Mouse (Mus musculus) small intestine, adult 2 months (tissue): Measurements from ENCODE around the gene Ush2a.

ENCODE experiments used
- CTCF ChIP-seq: fragments of 200-500 bp; IDR thresholded peaks from 2 replicates; pipeline ENCODE4 v1.5.1; 2012; ENCODE audit warnings: low read depth, mild to moderate bottlenecking, control low read depth, inconsistent platforms, low read length, moderate library complexity, mixed read lengths; ENCODE audit not compliant: insufficient replicate concordance, insufficient read length; ENCODE audit errors: extremely low read depth
- POLR2A ChIP-seq: fragments of 200-500 bp; IDR thresholded peaks from 2 replicates; pipeline ENCODE4 v1.6.1; 2012; ENCODE audit warnings: low read depth, mild to moderate bottlenecking, control low read depth, inconsistent platforms, low read length, moderate library complexity

DNA sequence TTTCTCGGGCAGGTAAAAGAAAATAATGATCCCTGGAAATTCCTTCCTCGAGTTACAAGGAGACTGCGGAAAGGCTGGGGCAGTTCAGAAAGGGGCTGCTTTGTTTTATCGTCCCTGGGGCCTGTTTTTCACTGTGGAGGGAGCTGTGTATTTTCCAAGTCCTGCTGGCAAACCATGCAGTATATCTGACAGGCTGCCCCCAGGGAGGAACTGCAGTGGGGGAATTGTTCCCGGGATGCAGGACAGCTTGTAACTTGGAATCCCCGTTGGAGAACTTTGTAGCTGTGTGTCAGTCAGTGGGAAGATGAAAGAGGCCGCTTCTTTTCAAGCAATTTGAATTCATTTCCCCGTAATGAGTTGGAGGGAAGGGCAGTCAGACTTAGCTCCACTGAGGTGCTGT, 399.1 kb downstream of the Ush2a start:
- no peak for TF ChIP-seq CTCF
- no peak for TF ChIP-seq POLR2A
